Mouse (Mus musculus) thymus, adult 2 months (tissue): ENCODE data around the gene Sgsh. TPM values are rescaled to one million over a fixed set of nuclear protein-coding genes. Genes with fewer than 3 reads are reported as not detected.

Experiments used
- DNase-seq: peaks from one replicate; pipeline ENCODE4 v3.0.0; 2021
- H3K27ac ChIP-seq: fragments of 200-500 bp; 2 replicates; pipeline ENCODE4 v1.5.1; 2012; ENCODE audit warnings: low read length, control low read depth; ENCODE audit not compliant: control insufficient read depth, insufficient read depth
- H3K27me3 ChIP-seq: fragments of 200-500 bp; 2 replicates; pipeline ENCODE4 v1.6.1; 2012; ENCODE audit warnings: mild to moderate bottlenecking, low read length, moderate library complexity, mixed read lengths; ENCODE audit not compliant: control insufficient read depth, insufficient read depth
- H3K36me3 ChIP-seq: fragments of 200-500 bp; 2 replicates; pipeline ENCODE4 v1.6.1; 2012; ENCODE audit warnings: mild to moderate bottlenecking, low read length, moderate library complexity; ENCODE audit not compliant: control insufficient read depth, insufficient read depth
- H3K4me1 ChIP-seq: fragments of 200-500 bp; replicated peaks from 2 replicates; pipeline ENCODE4 v1.6.1; 2012; ENCODE audit warnings: low read length; ENCODE audit not compliant: control insufficient read depth, insufficient read depth
- H3K4me3 ChIP-seq: fragments of 200-500 bp; 2 replicates; pipeline ENCODE4 v1.5.1; 2012; ENCODE audit warnings: mild to moderate bottlenecking, low read length, control low read depth, moderate library complexity; ENCODE audit not compliant: control insufficient read depth, insufficient read depth
- CTCF ChIP-seq: fragments of 200-500 bp; IDR thresholded peaks from 2 replicates; pipeline ENCODE4 v1.5.1; 2012; ENCODE audit warnings: mild to moderate bottlenecking, control low read depth, low read length, moderate library complexity, borderline replicate concordance; ENCODE audit not compliant: control insufficient read depth, poor library complexity, insufficient read depth; ENCODE audit errors: extremely low read depth
- POLR2A ChIP-seq: fragments of 200-500 bp; IDR thresholded peaks from 2 replicates; pipeline ENCODE4 v1.6.1; 2012; ENCODE audit warnings: mild to moderate bottlenecking, low read length, control low read depth, moderate library complexity; ENCODE audit not compliant: control insufficient read depth, poor library complexity, insufficient read depth; ENCODE audit errors: extremely low read depth
- whole genome bisulfite sequencing: fragments of 180-500 bp; shearing (Covaris S2); methylation state at CpG from one replicate; pipeline ENCODE4 v1.1.7; 2018; 5-methylcytosine and 5-hydroxymethylcytosine counted together
- polyA plus RNA-seq: library from polyadenylated mRNA; depleted of rRNA; stranded (reverse); fragments of >200 nt; gene quantifications from 2 replicates; pipeline ENCODE4 v1.2.3, GENCODE M21; 2012

Gene Sgsh
- polyA plus RNA-seq, 1 experiment, result 28.6 TPM

- Histone ChIP-seq H3K4me3 (no peak overlapping the region), H3K4me1 (no peaks in the 10 kb centered on the region), H3K27me3 (no peaks in the 10 kb centered on the region), H3K36me3 (no peaks in the 10 kb centered on the region), H3K27ac (no peak overlapping the region)
- 86% methylated on average over 10 of the region's 10 CpGs for WGBS
- no peak for TF ChIP-seq CTCF
- TF ChIP-seq POLR2A, result no peak
- DNase-seq, result no peak
Measured at GRCm38 (mm10) chr11:119338271-119339059, 16.9 kb downstream of the Sgsh start.

GRCm38 (mm10) chr11:119331970-119332369 is 23.4 kb downstream of the Sgsh start:
- Histone ChIP-seq H3K4me1 (no peaks in the 10 kb centered on the region), H3K27ac (no peak overlapping the region), H3K4me3 (no peak overlapping the region), H3K27me3 (no peaks in the 10 kb centered on the region), H3K36me3 (no peaks in the 10 kb centered on the region)
- TF ChIP-seq POLR2A, result no peak
- TF ChIP-seq CTCF, result no peak
- 18% methylated on average over 3 of the region's 3 CpGs for WGBS
- no peak for DNase-seq

GRCm38 (mm10) chr11:119330592-119330991 is 24.7 kb downstream of the Sgsh start:
- no peaks in the 10 kb centered on the region for H3K36me3 ChIP-seq
- 76% methylated on average over 4 of the region's 4 CpGs for WGBS
- H3K4me1 ChIP-seq, result no peaks in the 10 kb centered on the region
- no peak overlapping the region for H3K4me3 ChIP-seq
- no peak overlapping the region for H3K27ac ChIP-seq
- H3K27me3 ChIP-seq, result no peaks in the 10 kb centered on the region
- no peak for TF ChIP-seq CTCF
- no peak for DNase-seq

GRCm38 (mm10) chr11:119325068-119325467 is 30.3 kb downstream of the Sgsh start:
- H3K27me3 ChIP-seq, result no peaks in the 10 kb centered on the region
- WGBS, result 97% methylated on average over 1 of the region's 1 CpGs

GRCm38 (mm10) chr11:119322521-119322920 is 32.8 kb downstream of the Sgsh start:
- WGBS, result 62% methylated on average over 13 of the region's 13 CpGs
- no peak for TF ChIP-seq CTCF
- TF ChIP-seq POLR2A, result no peak
- Histone ChIP-seq H3K27me3 (no peaks in the 10 kb centered on the region), H3K4me3 (no peak overlapping the region), H3K4me1 (no peaks in the 10 kb centered on the region), H3K36me3 (no peaks in the 10 kb centered on the region), H3K27ac (no peak overlapping the region)
- no peak for DNase-seq

More at GRCm38 (mm10) chr11:119325068-119325467, 30.3 kb downstream of the Sgsh start:
- H3K4me1 ChIP-seq, result no peaks in the 10 kb centered on the region
- TF ChIP-seq POLR2A (no peak), CTCF (no peak)
- H3K36me3 ChIP-seq, result no peaks in the 10 kb centered on the region
- H3K27ac ChIP-seq, result no peak overlapping the region
- H3K4me3 ChIP-seq, result no peak overlapping the region
- DNase-seq, result no peak

GRCm38 (mm10) chr11:119316720-119317119 is 38.6 kb downstream of the Sgsh start:
- Histone ChIP-seq H3K36me3 (no peaks in the 10 kb centered on the region), H3K27ac (no peak overlapping the region), H3K4me1 (no peaks in the 10 kb centered on the region), H3K27me3 (no peaks in the 10 kb centered on the region), H3K4me3 (no peak overlapping the region)
- no peak for DNase-seq
- TF ChIP-seq CTCF, result no peak
- no peak for TF ChIP-seq POLR2A
- WGBS, result 93% methylated on average over 4 of the region's 4 CpGs
